Mouse (Mus musculus) forebrain, postnatal 0 days (tissue): ENCODE results near the gene Serpine2. TPM values are rescaled to one million over a fixed set of nuclear protein-coding genes. Genes with fewer than 3 reads are reported as not detected.

Experiments
- ATAC-seq: fragments of 200-750 bp; cut with Nextera tagmentation; 2 replicates; pipeline ENCODE4 v1.8.0; 2017; ENCODE audit warnings: mild to moderate bottlenecking, moderate library complexity
- DNase-seq: peaks from one replicate; pipeline ENCODE4 v3.0.0-alpha.2; 2015
- H3K27ac ChIP-seq: fragments of 300-500 bp; sonication (generic); 2 replicates; pipeline ENCODE4 v1.5.1; 2014; ENCODE audit warnings: low read depth, mild to moderate bottlenecking, antibody characterized with exemption, low read length, moderate library complexity, mixed read lengths
- H3K27me3 ChIP-seq: fragments of 300-500 bp; sonication (generic); 2 replicates; pipeline ENCODE4 v1.6.1; 2014; ENCODE audit warnings: mild to moderate bottlenecking, low read length, mixed read lengths; ENCODE audit not compliant: insufficient read depth
- H3K36me3 ChIP-seq: fragments of 300-500 bp; sonication (generic); 2 replicates; pipeline ENCODE4 v1.6.1; 2014; ENCODE audit warnings: mild to moderate bottlenecking, moderate library complexity; ENCODE audit not compliant: insufficient read depth
- H3K4me1 ChIP-seq: fragments of 300-500 bp; sonication (generic); 2 replicates; pipeline ENCODE4 v1.6.1; 2014; ENCODE audit warnings: antibody characterized with exemption; ENCODE audit not compliant: insufficient read depth
- H3K4me2 ChIP-seq: fragments of 300-500 bp; sonication (generic); 2 replicates; pipeline ENCODE4 v1.6.1; 2014; ENCODE audit warnings: low read depth, mild to moderate bottlenecking, moderate library complexity
- H3K4me3 ChIP-seq: fragments of 300-500 bp; sonication (generic); 2 replicates; pipeline ENCODE4 v1.5.1; 2014; ENCODE audit warnings: low read depth, low read length, mixed read lengths
- H3K9ac ChIP-seq: fragments of 300-500 bp; sonication (generic); 2 replicates; pipeline ENCODE4 v1.6.1; 2014; ENCODE audit warnings: mild to moderate bottlenecking
- H3K9me3 ChIP-seq: fragments of 300-500 bp; sonication (generic); 2 replicates; pipeline ENCODE4 v1.6.1; 2016; ENCODE audit warnings: low read length
- CTCF ChIP-seq: sonication (generic); IDR thresholded peaks from 2 replicates; pipeline ENCODE4 v1.5.1; 2016; ENCODE audit warnings: antibody characterized with exemption, control low read depth, low read depth
- WGBS: fragments of 180-500 bp; shearing (Covaris S2); extraction: QIAGEN DNeasy Blood & Tissue Kit; methylation state at CpG from one replicate; pipeline ENCODE4 v1.1.7; 2014; 5-methylcytosine and 5-hydroxymethylcytosine counted together
- polyA plus RNA-seq: library from polyadenylated mRNA; unstranded; fragments of >200 nt; fragmentation: Nextera tagmentation; extraction: Ambion mirVana; gene quantifications from 2 replicates; pipeline ENCODE4 v1.2.1, GENCODE M21; 2015
- total RNA-seq: library from RNA; depleted of rRNA; stranded (reverse); fragments of >200 nt; gene quantifications from 2 replicates; pipeline ENCODE4 v1.2.3, GENCODE M21; 2014

Serpine2 gene
- total and polyA plus RNA-seq, 2 experiments from 2014 or later, result 138 to 210 TPM

DNA sequence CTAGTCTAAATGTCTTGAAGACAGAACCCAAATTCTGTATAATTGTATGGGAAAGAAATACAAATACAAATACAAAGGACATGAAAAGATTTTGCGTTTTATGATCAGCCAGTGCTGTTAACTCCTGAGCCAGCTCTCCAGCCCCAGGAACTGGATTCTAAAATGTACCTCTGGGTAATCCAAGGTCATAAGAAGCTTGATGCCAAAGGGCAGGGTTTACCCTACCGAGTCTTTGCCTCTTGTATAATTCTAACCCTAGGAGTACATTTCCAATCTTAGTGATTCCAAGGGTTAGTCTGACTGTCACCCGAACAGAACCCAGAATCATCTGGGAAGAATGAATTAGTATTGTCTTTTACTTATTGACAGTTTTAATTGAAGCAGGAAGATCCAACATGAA lies 45.5 kb downstream of the Serpine2 start:
- Histone ChIP-seq H3K9me3 (no peaks in the 10 kb centered on the region), H3K4me3 (no peak overlapping the region), H3K4me1 (no peaks in the 10 kb centered on the region), H3K27me3 (no peaks in the 10 kb centered on the region), H3K9ac (no peak overlapping the region), H3K36me3 (no peaks in the 10 kb centered on the region; the same call in 1 of the 2 replicates), H3K27ac (no peak overlapping the region), H3K4me2 (no peak overlapping the region)
- DNase-seq (no peak), ATAC-seq (no peak)
- 94% methylated on average over 3 of the region's 3 CpGs for WGBS
- no peak for TF ChIP-seq CTCF

DNA sequence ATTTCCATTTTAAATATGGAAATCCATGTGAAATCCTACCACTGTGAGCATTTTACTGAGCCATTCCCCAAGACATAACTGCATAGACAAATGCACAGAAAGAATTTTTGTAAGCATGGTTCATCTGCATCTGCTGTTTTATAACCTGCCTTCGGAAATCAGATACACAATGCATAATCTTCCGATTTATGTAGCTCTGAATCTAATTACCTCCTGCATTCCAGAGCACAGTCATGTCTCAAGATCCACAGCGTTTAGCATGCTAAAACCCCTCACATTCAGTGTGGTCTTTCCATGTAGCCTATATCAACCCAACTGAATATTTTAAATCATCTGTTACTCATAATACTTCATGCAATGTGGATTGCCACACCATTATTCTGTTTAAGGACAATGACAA lies 51.5 kb downstream of the Serpine2 start:
- Histone ChIP-seq H3K36me3 (no peaks in the 10 kb centered on the region), H3K9me3 (no peaks in the 10 kb centered on the region), H3K4me1 (no peaks in the 10 kb centered on the region), H3K4me3 (no peak overlapping the region), H3K27ac (no peak overlapping the region), H3K27me3 (no peaks in the 10 kb centered on the region), H3K4me2 (no peak overlapping the region), H3K9ac (no peak overlapping the region)
- no peak for ATAC-seq
- TF ChIP-seq CTCF, result no peak
- WGBS, result 81% methylated on average over 3 of the region's 3 CpGs
- DNase-seq, result no peak

DNA sequence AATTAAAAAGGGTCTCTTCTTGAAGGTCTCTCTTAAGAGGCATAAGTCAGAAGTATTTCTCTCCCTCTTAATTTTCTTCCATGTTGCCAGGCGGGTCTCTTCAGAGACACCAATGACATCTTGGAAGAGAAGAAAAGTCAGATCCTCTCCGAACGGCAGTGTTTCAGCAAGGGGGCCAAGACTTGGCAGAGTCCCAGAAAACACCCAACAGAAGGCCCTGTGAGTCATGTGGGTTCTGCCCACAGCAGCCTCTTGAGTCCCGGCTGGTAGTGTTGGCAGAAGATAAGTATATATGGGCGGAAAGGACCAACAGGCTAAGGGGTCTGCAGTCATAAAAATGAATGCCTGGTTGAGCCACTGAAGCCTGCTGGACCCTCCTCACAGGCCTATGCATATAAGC lies 54.1 kb downstream of the Serpine2 start:
- no peaks in the 10 kb centered on the region for H3K36me3 ChIP-seq
- no peaks in the 10 kb centered on the region for H3K9me3 ChIP-seq
- no peak overlapping the region for H3K9ac ChIP-seq
- H3K4me1 ChIP-seq, result no peaks in the 10 kb centered on the region
- TF ChIP-seq CTCF, result no peak
- H3K27ac ChIP-seq, result no peak overlapping the region
- DNase-seq (peak; percentile 25), ATAC-seq (0 out of 2 replicates have a peak, but pooled peaks have one; percentile 38)
- H3K4me2 ChIP-seq, result no peak overlapping the region
- 46% methylated on average over 5 of the region's 5 CpGs for WGBS
- H3K27me3 ChIP-seq, result no peaks in the 10 kb centered on the region
- H3K4me3 ChIP-seq, result no peak overlapping the region

DNA sequence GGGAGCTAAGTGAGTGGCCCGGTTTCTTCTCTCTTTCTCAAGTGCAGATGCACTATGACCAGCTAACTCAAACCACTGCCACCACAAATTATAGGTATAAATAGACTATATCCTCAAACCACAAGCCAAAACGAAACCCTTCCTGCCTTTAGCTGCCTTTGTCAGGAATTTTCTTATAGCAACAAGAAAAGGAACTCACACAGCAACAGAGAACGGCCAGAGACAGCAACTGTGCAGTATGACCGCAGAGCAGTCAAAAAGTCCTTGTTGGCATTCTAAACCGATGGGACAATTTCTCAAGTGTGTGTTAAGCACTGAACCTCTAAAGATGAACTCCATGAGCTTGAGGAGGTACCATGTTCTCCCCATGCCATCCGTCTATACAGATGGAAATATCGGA lies 57.4 kb downstream of the Serpine2 start:
- DNase-seq, result no peak
- 83% methylated on average over 7 of the region's 7 CpGs for WGBS
- Histone ChIP-seq H3K4me3 (no peak overlapping the region), H3K4me1 (no peaks in the 10 kb centered on the region), H3K36me3 (no peaks in the 10 kb centered on the region), H3K27me3 (no peaks in the 10 kb centered on the region), H3K4me2 (no peak overlapping the region), H3K9me3 (no peaks in the 10 kb centered on the region), H3K27ac (no peak overlapping the region), H3K9ac (no peak overlapping the region)
- TF ChIP-seq CTCF, result no peak
- ATAC-seq, result no peak

DNA sequence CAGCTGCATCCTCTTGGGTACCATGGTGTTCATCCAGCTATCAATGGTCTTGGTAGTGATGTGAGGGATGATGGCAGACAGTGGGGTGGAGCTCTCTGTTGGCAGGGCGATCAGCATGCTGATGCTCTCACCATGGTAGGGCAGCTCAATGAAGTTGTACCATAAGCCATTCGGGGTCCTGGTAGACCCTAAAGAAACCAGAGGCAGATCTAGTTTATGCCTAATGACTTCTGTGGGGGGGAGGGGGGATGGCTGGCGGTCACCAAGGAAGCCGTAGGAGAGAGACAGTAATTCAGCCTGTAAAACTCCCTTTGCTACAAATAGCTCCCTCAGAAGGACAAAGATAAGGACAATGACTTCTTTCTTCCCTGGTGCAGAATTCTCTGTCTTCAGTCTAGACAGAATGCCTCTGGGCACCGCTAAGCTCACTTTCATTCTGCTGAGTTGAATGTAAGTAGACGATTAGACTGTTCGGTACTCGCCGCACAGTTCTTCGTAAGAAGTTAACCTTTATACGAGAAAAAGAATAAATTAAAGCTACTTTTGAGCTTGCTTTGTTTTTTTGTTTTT lies 58.0 kb downstream of the Serpine2 start:
- H3K4me2 ChIP-seq, result no peak overlapping the region
- no peaks in the 10 kb centered on the region for H3K36me3 ChIP-seq
- no peaks in the 10 kb centered on the region for H3K27me3 ChIP-seq
- no peak overlapping the region for H3K4me3 ChIP-seq
- H3K27ac ChIP-seq, result no peak overlapping the region
- no peaks in the 10 kb centered on the region for H3K4me1 ChIP-seq
- DNase-seq (no peak), ATAC-seq (0 out of 2 replicates have a peak, but pooled peaks have one; percentile 10)
- no peak overlapping the region for H3K9ac ChIP-seq
- H3K9me3 ChIP-seq, result no peaks in the 10 kb centered on the region
- WGBS, result 58% methylated on average over 11 of the region's 11 CpGs
- TF ChIP-seq CTCF, result no peak

DNA sequence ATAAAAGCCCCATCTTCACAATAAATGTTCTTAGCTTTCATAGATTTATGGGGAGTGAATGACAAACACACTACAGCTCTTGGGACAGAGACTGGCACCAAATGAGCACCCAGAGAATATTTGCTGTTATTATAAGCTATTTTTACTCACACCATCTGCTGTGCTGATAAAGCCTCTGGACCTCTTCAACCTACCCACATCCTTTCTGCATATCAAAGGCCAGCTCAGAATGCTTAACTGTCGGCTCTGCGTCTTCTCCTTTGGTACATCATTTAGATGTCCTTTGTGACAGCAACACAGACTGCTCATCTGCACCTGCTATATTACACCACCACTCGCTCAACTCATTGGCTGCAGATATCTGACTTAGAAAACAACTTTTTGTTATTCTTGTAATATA lies 63.9 kb downstream of the Serpine2 start:
- ATAC-seq, result no peak
- no peak overlapping the region for H3K27ac ChIP-seq
- no peak overlapping the region for H3K4me2 ChIP-seq

DNA sequence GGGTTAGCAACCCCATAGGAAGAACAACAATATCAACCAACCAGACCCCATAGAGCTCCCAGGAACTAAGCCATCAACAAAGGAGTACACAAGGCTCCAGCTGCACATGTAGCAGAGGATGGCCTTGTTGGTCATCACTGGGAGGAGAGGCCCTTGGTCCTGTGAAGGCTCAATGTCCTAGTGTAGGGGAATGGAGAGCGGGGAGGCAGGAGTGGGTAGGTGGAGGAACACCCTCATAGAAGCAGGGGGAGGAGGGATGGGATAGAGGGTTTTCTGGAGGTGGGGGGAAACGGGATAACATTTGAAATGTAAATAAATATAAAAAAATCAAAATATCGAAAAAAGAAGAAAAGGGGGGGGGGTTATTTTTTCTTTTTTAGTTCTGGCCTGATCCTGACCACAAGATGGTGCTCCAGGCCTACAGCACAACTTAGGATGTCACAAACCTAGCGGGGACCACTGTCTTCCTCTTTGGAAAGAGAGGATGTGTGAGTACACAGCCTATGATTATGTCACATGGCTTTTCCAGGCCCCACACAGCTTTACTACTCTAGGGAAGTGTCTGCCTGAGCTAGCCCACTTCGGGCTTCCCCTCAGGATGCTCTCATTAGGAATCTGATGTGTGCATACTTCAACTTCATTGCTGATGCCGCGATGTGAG lies 74.6 kb downstream of the Serpine2 start:
- Histone ChIP-seq H3K9ac (no peak overlapping the region), H3K9me3 (no peaks in the 10 kb centered on the region), H3K27me3 (no peaks in the 10 kb centered on the region), H3K27ac (no peak overlapping the region), H3K4me1 (no peaks in the 10 kb centered on the region), H3K4me2 (no peak overlapping the region), H3K4me3 (no peak overlapping the region), H3K36me3 (peaks cover 23% of the 10 kb centered on the region)
- peak; percentile 85 for TF ChIP-seq CTCF
- peak; percentile 90 for ATAC-seq
- WGBS, result 69% methylated on average over 7 of the region's 7 CpGs
- DNase-seq, result peak; percentile 78

More for the DNA sequence above, 63.9 kb downstream of the Serpine2 start:
- 89% methylated on average over 3 of the region's 3 CpGs for whole genome bisulfite sequencing
- no peaks in the 10 kb centered on the region for H3K9me3 ChIP-seq
- H3K36me3 ChIP-seq, result no peaks in the 10 kb centered on the region
- H3K4me3 ChIP-seq, result no peak overlapping the region
- H3K9ac ChIP-seq, result no peak overlapping the region
- no peaks in the 10 kb centered on the region for H3K4me1 ChIP-seq
- no peak for TF ChIP-seq CTCF
- DNase-seq, result no peak
- H3K27me3 ChIP-seq, result no peaks in the 10 kb centered on the region
